Mouse (Mus musculus): ENCODE results near the gene Tspan8. TPM values are rescaled to one million over a fixed set of nuclear protein-coding genes. Genes with fewer than 3 reads are reported as not detected.

Tspan8 gene
- polyA plus RNA-seq, 1 experiment from 2014 or later = 126 TPM

DNA sequence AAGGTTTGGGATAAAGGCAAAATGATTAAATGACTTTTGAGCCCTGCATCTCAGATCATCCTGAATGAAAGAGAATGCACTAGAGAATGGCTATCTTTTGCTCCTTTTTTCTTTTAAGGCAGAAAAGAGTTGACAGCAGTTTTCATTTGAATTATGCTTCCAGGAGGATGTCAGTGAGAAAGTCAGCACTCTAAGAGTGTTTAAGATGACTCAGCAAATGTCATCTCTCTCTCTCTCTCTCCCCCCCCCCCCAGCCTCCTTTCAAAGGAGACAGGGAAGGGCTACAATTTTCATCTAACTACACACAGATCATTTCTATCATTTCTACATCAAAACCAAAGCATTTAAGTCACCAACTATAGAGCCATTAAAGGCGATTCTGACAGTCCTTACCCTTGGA, 31.9 kb downstream of the Tspan8 start:
- Histone ChIP-seq H3K9ac (no peak overlapping the region), H3K4me1 (0 out of 2 replicates have a peak, but pooled peaks cover 3% of the 10 kb centered on the region), H3K27ac (no peak overlapping the region), H3K4me2 (no peak overlapping the region), H3K4me3 (replicated peaks) (no peak overlapping the region), H3K27me3 (replicated peaks) (no peaks in the 10 kb centered on the region), H3K36me3 (no peaks in the 10 kb centered on the region), H3K9me3 (no peaks in the 10 kb centered on the region)
- ATAC-seq (ENCODE audit: insufficient read depth, low FRiP score, low read depth) = no peak
- WGBS = 86% methylated on average over 1 of the region's 1 CpGs

DNA sequence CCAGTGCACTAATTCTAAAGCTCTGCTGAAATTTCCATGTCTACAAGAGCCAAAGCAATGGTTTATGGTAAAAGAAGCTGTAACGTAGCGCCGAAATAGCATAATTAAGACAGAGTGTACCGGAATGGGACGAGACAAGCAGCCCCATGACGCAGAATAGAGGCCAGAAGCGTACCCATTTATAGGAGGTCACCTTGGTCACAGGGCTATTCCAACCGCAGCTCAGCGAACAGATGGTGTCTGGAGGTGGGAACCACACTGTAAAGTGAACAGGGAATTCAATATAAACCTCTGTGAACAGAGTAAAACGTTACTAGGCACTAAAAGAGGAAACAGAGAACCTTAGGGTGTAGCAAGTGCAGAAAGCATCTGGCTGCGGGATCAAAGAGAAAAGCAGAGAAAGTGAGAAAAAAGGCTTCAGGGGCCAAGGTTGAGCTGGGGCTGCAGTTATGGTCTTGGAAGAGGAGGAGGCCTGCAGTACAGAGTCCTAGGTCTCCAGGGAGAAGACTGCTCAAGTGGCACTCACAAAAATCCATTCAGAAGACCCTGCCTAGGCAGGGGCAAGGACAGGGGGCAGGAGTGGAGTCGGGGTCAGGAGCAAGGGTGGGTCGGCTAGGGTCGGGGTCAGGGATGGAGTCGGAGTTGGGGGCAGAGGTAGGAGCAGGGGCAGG, 43.7 kb downstream of the Tspan8 start:
- H3K4me1 ChIP-seq = no peaks in the 10 kb centered on the region

DNA sequence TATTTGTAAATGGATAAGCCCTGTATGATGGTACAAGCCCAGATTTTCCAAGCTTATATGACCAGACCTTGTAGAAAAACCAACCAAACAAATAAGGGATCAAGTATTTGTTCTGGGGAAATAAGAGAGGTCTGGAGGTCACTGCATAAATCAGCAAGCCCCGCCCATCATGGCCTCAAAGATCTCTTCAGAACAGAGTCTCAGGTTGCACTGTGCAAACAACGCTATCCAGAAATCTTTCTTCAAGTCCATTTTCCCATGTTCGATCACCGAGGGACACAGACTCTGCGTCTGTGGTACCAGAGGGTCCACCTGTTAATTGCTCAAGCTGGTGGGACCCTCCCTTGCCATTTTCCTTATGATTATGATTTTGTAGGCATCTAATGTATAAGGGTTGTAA, 45.3 kb downstream of the Tspan8 start:
- no peak for ATAC-seq (ENCODE audit: insufficient read depth, low FRiP score, low read depth)
- Histone ChIP-seq H3K9ac (no peak overlapping the region), H3K9me3 (no peaks in the 10 kb centered on the region), H3K4me1 (no peaks in the 10 kb centered on the region), H3K27me3 (replicated peaks) (no peaks in the 10 kb centered on the region), H3K4me2 (no peak overlapping the region), H3K27ac (no peak overlapping the region), H3K4me3 (replicated peaks) (no peak overlapping the region), H3K36me3 (no peaks in the 10 kb centered on the region)
- WGBS = 61% methylated on average over 5 of the region's 5 CpGs

More for the DNA sequence above, 43.7 kb downstream of the Tspan8 start:
- H3K9ac ChIP-seq = no peak overlapping the region
- WGBS = 79% methylated on average over 15 of the region's 15 CpGs
- H3K4me2 ChIP-seq = no peak overlapping the region
- no peaks in the 10 kb centered on the region for H3K9me3 ChIP-seq
- no peak overlapping the region for H3K4me3 ChIP-seq (replicated peaks)
- no peak overlapping the region for H3K27ac ChIP-seq
- ATAC-seq (ENCODE audit: insufficient read depth, low FRiP score, low read depth) = no peak
- no peaks in the 10 kb centered on the region for H3K36me3 ChIP-seq
- H3K27me3 ChIP-seq (replicated peaks) = no peaks in the 10 kb centered on the region

DNA sequence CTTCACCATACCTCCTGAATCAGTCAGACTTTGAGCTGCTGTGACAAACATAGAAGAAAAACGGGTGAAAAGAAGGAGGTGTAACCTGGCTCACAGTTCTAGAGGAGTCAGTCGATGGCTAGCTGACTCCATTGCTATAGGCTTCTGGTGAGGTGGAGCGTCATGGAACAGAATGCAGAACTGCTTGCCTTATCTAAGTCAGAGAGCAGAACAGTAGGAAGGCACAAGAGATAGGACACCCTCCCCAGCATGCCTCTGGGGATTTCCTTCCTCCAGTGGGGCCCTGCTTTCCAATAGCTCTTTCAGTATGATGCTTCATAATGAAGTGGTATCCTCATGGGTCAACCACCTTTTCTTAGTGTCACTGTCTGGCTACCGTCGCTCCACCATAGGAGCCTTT, 66.1 kb downstream of the Tspan8 start:
- H3K4me2 ChIP-seq = no peak overlapping the region
- H3K4me1 ChIP-seq = no peaks in the 10 kb centered on the region
- no peaks in the 10 kb centered on the region for H3K27me3 ChIP-seq (replicated peaks)
- WGBS = 90% methylated on average over 5 of the region's 5 CpGs
- H3K4me3 ChIP-seq (replicated peaks) = no peak overlapping the region
- no peak for ATAC-seq (ENCODE audit: insufficient read depth, low FRiP score, low read depth)
- no peaks in the 10 kb centered on the region for H3K36me3 ChIP-seq
- no peak overlapping the region for H3K27ac ChIP-seq
- H3K9ac ChIP-seq = no peak overlapping the region
- H3K9me3 ChIP-seq = no peaks in the 10 kb centered on the region

DNA sequence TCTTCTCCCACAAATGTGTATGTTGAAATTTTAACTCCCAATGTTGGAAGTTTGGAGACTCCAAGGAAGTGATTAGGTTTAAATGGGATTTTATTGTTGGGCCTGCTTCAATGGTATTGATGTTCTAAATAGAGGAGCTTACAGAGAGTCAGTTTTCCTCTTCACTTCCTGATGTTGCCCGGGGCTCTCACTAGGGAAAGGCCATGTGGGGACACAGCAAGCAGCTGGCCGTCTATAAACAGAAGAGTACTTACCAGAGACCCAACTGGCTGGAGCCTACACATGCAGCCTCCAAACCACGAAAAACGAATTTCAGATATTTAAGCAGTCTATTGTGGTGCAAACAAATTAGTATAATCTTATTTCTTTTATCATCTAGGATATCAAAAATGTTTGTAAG, 75.3 kb downstream of the Tspan8 start:
- no peak for ATAC-seq (ENCODE audit: insufficient read depth, low FRiP score, low read depth)
- Histone ChIP-seq H3K9me3 (no peaks in the 10 kb centered on the region), H3K4me3 (replicated peaks) (no peak overlapping the region), H3K36me3 (no peaks in the 10 kb centered on the region), H3K9ac (no peak overlapping the region), H3K27ac (no peak overlapping the region), H3K4me2 (no peak overlapping the region), H3K27me3 (replicated peaks) (no peaks in the 10 kb centered on the region), H3K4me1 (no peaks in the 10 kb centered on the region)
- WGBS = 47% methylated on average over 4 of the region's 4 CpGs

DNA sequence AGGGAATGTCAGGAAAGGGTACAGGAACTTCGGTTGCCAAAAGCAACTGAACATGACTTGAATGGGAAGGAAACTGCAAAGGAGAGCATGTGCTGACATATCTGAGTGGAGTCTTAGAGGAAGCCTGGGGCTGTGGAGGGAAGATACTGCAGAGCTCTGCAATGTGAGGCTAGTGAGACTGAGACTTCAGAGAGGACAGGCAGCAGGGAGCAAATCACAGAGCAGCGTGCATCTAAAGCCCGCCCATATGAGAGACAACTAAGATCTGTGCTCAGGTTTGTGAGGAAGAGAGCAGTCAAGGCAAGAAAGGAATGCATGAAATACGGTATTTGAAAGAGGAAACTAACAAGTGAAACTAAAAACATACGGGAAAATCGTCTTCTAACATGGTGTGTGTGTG, 76.3 kb downstream of the Tspan8 start:
- 60% methylated on average over 6 of the region's 6 CpGs for WGBS
- H3K9me3 ChIP-seq = no peaks in the 10 kb centered on the region
- no peak overlapping the region for H3K4me2 ChIP-seq
- H3K27me3 ChIP-seq (replicated peaks) = no peaks in the 10 kb centered on the region
- no peak overlapping the region for H3K27ac ChIP-seq
- H3K36me3 ChIP-seq = no peaks in the 10 kb centered on the region
- H3K4me1 ChIP-seq = no peaks in the 10 kb centered on the region
- no peak overlapping the region for H3K9ac ChIP-seq
- ATAC-seq (ENCODE audit: insufficient read depth, low FRiP score, low read depth) = no peak
- H3K4me3 ChIP-seq (replicated peaks) = no peak overlapping the region

DNA sequence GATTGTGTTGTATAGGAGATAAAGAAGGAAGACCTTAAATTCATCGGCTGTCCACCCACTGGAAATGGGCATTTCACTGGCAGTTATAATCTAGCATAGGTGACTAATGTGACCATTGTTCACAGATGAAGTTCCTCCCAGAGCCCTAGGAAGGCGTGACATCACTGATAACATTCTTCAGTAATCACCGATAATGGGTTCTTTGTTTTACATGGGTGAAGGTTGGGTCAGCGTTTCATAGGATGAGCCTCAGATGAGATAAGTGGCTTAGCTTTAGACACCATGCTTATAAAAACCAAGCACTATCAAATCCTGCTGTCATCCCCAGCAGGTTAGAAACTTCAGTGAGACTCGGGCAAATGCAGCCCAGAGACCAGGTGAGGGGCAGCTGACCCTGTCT, 77.4 kb downstream of the Tspan8 start:
- Histone ChIP-seq H3K4me2 (no peak overlapping the region), H3K36me3 (no peaks in the 10 kb centered on the region), H3K27ac (no peak overlapping the region), H3K27me3 (replicated peaks) (no peaks in the 10 kb centered on the region), H3K4me3 (replicated peaks) (no peak overlapping the region), H3K9me3 (no peaks in the 10 kb centered on the region), H3K4me1 (no peaks in the 10 kb centered on the region), H3K9ac (no peak overlapping the region)
- 66% methylated on average over 5 of the region's 5 CpGs for WGBS
- no peak for ATAC-seq (ENCODE audit: insufficient read depth, low FRiP score, low read depth)

DNA sequence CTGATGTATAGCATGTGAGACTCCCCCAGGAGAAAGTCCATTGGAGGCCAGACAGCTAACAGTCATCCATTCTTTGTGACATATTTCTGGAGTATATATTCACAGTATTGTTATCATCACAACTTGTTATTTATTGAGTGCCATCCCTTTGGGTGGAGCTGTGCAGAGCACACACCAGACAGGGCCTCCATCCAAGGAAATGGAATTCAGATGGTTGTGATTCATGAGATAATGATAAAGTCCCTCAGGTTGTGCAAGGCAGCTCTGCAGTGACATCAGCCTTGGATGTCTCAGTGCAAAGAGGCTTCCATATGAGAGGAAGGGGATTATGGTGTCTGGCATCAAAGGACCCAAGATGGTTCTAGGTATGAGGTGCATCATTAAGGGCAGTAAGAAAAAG, 80.1 kb downstream of the Tspan8 start:
- Histone ChIP-seq H3K4me2 (no peak overlapping the region), H3K9ac (no peak overlapping the region), H3K27me3 (replicated peaks) (no peaks in the 10 kb centered on the region), H3K4me3 (replicated peaks) (no peak overlapping the region), H3K36me3 (no peaks in the 10 kb centered on the region), H3K4me1 (no peaks in the 10 kb centered on the region), H3K27ac (no peak overlapping the region), H3K9me3 (no peaks in the 10 kb centered on the region)
- ATAC-seq (ENCODE audit: insufficient read depth, low FRiP score, low read depth) = no peak

DNA sequence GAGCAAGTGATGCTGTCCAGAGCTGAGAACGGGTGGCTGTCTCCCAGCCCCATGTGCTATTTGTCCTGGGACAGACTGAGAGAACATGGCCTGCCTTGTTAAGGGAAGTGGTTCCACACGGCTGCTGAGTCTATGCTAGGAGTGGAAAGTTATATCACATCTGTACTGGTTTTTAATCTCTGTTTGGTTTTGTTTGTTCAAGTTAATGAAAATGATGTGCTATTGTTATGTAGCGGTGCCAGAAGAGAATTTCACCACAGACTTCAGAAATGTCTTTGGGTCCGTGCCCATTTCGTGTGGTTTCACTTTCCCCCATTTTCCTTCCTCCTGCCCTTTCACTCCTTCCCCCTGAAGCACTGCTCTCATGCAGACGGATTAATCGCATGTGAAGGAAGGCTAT, 80.6 kb downstream of the Tspan8 start:
- Histone ChIP-seq H3K4me3 (replicated peaks) (no peak overlapping the region), H3K27ac (no peak overlapping the region), H3K27me3 (replicated peaks) (no peaks in the 10 kb centered on the region), H3K36me3 (no peaks in the 10 kb centered on the region), H3K9me3 (no peaks in the 10 kb centered on the region), H3K4me1 (no peaks in the 10 kb centered on the region), H3K9ac (no peak overlapping the region), H3K4me2 (no peak overlapping the region)
- no peak for ATAC-seq (ENCODE audit: insufficient read depth, low FRiP score, low read depth)
- 60% methylated on average over 7 of the region's 7 CpGs for WGBS

Other genes with a start within 250 kb of the Tspan8 start
- not detected in 2 replicates for gene A930009A15Rik, start 246.8 kb upstream of the Tspan8 start, polyA plus RNA-seq (2015; fragmentation: Nextera tagmentation; extraction: Ambion mirVana)
- 3.1 and 4.4 TPM in 2 replicates for gene Lgr5, start 229.1 kb upstream of the Tspan8 start, polyA plus RNA-seq (2015; fragmentation: Nextera tagmentation; extraction: Ambion mirVana)
- 1.8 and 2.6 TPM in 2 replicates for gene Ptprr, start 201.4 kb downstream of the Tspan8 start, polyA plus RNA-seq (2015; fragmentation: Nextera tagmentation; extraction: Ambion mirVana)